Mouse (Mus musculus): Measurements from ENCODE around the gene Rgs7bp. TPM values are rescaled to one million over a fixed set of nuclear protein-coding genes. Genes with fewer than 3 reads are reported as not detected.
A peak's percentile ranks its signal among the peaks of the same experiment; 100 is the strongest.

The Rgs7bp gene
- total and polyA plus RNA-seq, 3 experiments, result not detected

DNA sequence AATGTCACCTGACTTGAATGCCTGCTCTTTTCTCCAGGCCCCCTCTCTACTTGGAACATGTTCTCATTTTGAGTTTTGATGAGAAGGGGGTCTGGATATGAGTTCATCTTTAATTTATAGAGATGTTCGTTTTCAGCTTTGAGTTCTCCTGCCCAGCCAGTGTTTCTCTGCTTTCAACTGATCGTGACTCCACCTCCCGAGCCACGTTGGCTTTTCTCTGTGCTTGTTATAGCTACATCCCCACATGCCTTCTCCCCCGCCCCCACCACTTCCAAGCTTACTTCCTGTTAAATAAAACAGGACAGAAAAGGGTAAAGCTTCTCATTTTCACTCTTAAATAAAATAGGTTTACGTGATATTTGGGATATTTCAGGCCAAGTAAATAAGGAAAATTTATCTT is 3.3 kb downstream of the Rgs7bp start:
- no peak for DNase-seq (ENCODE audit: low read depth, low spot score)
- Histone ChIP-seq H3K79me2 (ENCODE audit: control insufficient read depth, insufficient read depth, low read length, poor library complexity) (no peaks in the 10 kb centered on the region), H3K27me3 (ENCODE audit: control insufficient read depth in 1 of 2, insufficient read depth in 2 of 2, low read length in 2 of 2) (no peaks in the 10 kb centered on the region), H3K36me3 (ENCODE audit: control insufficient read depth in 1 of 2, insufficient read depth in 2 of 2, low read length in 2 of 2) (peaks cover 0 to 9% of the 10 kb centered on the region in 2 experiments; a peak in 1 of 4 replicates), H3K4me3 (ENCODE audit: control insufficient read depth in 1 of 2, insufficient read depth in 1 of 2, low read depth in 2 of 2, low read length in 2 of 2) (no peak overlapping the region), H3K27ac (ENCODE audit: control insufficient read depth, low read depth, low read length) (no peak overlapping the region), H3K4me1 (ENCODE audit: control insufficient read depth in 1 of 2, insufficient read depth in 2 of 2, low read length in 2 of 2) (peaks cover 0 to 5% of the 10 kb centered on the region in 2 experiments; a peak in 3 of 4 replicates), H3K9ac (ENCODE audit: control insufficient read depth, low read depth, low read length, poor library complexity, severe bottlenecking) (no peak overlapping the region), H3K9me3 (replicated peaks; ENCODE audit: insufficient read depth, low read length) (no peaks in the 10 kb centered on the region)
- no peak for TF ChIP-seq GATA1 (IDR thresholded peaks at IDR 0.05; ENCODE audit: low read depth, low read length)
- TF ChIP-seq RAD21 (IDR thresholded peaks at IDR 0.05; ENCODE audit: low read depth, low read length), result no peak
- TF ChIP-seq JUND (IDR thresholded peaks at IDR 0.05; ENCODE audit: low read depth, low read length), result no peak
- no peak for TF ChIP-seq CHD1 (IDR thresholded peaks at IDR 0.05; ENCODE audit: low read depth, low read length)
- TF ChIP-seq GABPA (IDR thresholded peaks at IDR 0.05; ENCODE audit: low read depth, low read length), result no peak
- TF ChIP-seq ZKSCAN1 (IDR thresholded peaks at IDR 0.05; ENCODE audit: low read depth, low read length), result no peak
- no peak for TF ChIP-seq EP300 (IDR thresholded peaks at IDR 0.05; ENCODE audit: low read depth in 1 of 2, low read length in 2 of 2)
- no peak for TF ChIP-seq NELFE (IDR thresholded peaks at IDR 0.05; ENCODE audit: low read depth, low read length)
- TF ChIP-seq USF1 (IDR thresholded peaks at IDR 0.05; ENCODE audit: low read depth, low read length), result no peak
- TF ChIP-seq MYC (IDR thresholded peaks at IDR 0.05; ENCODE audit: low read depth, low read length), result no peak
- TF ChIP-seq TBP (IDR thresholded peaks at IDR 0.05; ENCODE audit: low read depth, low read length), result no peak
- no peak for TF ChIP-seq SMC3 (IDR thresholded peaks at IDR 0.05; ENCODE audit: low read depth, low read length)
- TF ChIP-seq CHD2 (IDR thresholded peaks at IDR 0.05; ENCODE audit: low read length), result no peak
- TF ChIP-seq BHLHE40 (IDR thresholded peaks at IDR 0.05; ENCODE audit: borderline replicate concordance, low read depth, low read length), result no peak
- no peak for TF ChIP-seq KAT2A (conservative IDR thresholded peaks at IDR 0.05; ENCODE audit: low read depth, low read length)
- TF ChIP-seq UBTF (IDR thresholded peaks at IDR 0.05; ENCODE audit: borderline replicate concordance, insufficient read depth, low read depth, low read length), result no peak

DNA sequence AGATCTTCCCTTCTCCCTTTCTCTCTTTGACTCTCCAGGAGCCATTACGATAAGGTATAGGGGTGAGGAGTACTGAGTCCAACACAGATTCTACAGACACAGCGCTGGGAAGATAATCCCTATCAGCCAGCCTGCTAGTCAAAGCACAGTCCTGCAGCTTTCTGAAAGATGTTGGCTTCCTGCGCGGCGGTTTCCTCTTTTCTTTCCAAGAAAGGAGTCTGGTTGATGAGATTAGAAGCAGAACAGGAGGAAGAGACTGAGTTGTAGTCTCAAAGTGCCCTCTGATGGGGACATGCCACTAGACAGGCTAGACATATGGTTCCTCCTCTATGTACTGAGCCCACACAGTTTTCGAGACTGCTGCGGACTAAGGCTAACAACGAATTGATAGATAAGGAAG is 6.1 kb downstream of the Rgs7bp start:
- Histone ChIP-seq H3K27ac (ENCODE audit: control insufficient read depth, low read depth, low read length) (no peak overlapping the region), H3K9ac (ENCODE audit: control insufficient read depth, low read depth, low read length, poor library complexity, severe bottlenecking) (no peak overlapping the region), H3K4me1 (ENCODE audit: control insufficient read depth in 1 of 2, insufficient read depth in 2 of 2, low read length in 2 of 2) (peaks cover 0 to 5% of the 10 kb centered on the region in 2 experiments; a peak in 3 of 4 replicates), H3K79me2 (ENCODE audit: control insufficient read depth, insufficient read depth, low read length, poor library complexity) (no peaks in the 10 kb centered on the region), H3K4me3 (ENCODE audit: control insufficient read depth in 1 of 2, insufficient read depth in 1 of 2, low read depth in 2 of 2, low read length in 2 of 2) (no peak overlapping the region), H3K36me3 (ENCODE audit: control insufficient read depth in 1 of 2, insufficient read depth in 2 of 2, low read length in 2 of 2) (peaks cover 0 to 9% of the 10 kb centered on the region in 2 experiments; a peak in 1 of 4 replicates), H3K9me3 (replicated peaks; ENCODE audit: insufficient read depth, low read length) (no peaks in the 10 kb centered on the region), H3K27me3 (ENCODE audit: control insufficient read depth in 1 of 2, insufficient read depth in 2 of 2, low read length in 2 of 2) (no peaks in the 10 kb centered on the region)
- peak; percentile 92 for DNase-seq (ENCODE audit: low read depth, low spot score)
- TF ChIP-seq UBTF (IDR thresholded peaks at IDR 0.05; ENCODE audit: borderline replicate concordance, insufficient read depth, low read depth, low read length) (no peak), BHLHE40 (IDR thresholded peaks at IDR 0.05; ENCODE audit: borderline replicate concordance, low read depth, low read length) (0 out of 2 replicates have a peak, but pooled peaks have one; percentile 7), MAX (IDR thresholded peaks at IDR 0.05; ENCODE audit: low read length) (no peak), POLR2A (IDR thresholded peaks at IDR 0.05; ENCODE audit: control insufficient read depth in 1 of 2, insufficient read depth in 1 of 2, low read depth in 1 of 2, low read length in 2 of 2, poor library complexity in 1 of 2) (no peak), POLR2AphosphoS5 (IDR thresholded peaks at IDR 0.05; ENCODE audit: borderline replicate concordance, low read depth, low read length) (no peak), MAFK (IDR thresholded peaks at IDR 0.05; ENCODE audit: borderline replicate concordance, low read depth, low read length) (no peak), USF1 (IDR thresholded peaks at IDR 0.05; ENCODE audit: low read depth, low read length) (no peak), NELFE (IDR thresholded peaks at IDR 0.05; ENCODE audit: low read depth, low read length) (no peak), ELF1 (IDR thresholded peaks at IDR 0.05; ENCODE audit: low read depth, low read length) (no peak), E2F4 (IDR thresholded peaks at IDR 0.05; ENCODE audit: borderline replicate concordance, low read depth, low read length) (peak; percentile 16; the same call in 1 of the 2 replicates), SMC3 (IDR thresholded peaks at IDR 0.05; ENCODE audit: low read depth, low read length) (peak; percentile 42), MYB (IDR thresholded peaks at IDR 0.05; ENCODE audit: low read depth, low read length) (no peak; the same call in 1 of the 2 replicates), TAL1 (IDR thresholded peaks at IDR 0.05; ENCODE audit: low read length) (peak; percentile 88), CHD2 (IDR thresholded peaks at IDR 0.05; ENCODE audit: low read length) (no peak), ZNF384 (IDR thresholded peaks at IDR 0.05; ENCODE audit: low read depth, low read length) (no peak), RCOR1 (IDR thresholded peaks at IDR 0.05; ENCODE audit: low read depth, low read length) (peak; percentile 97), ZC3H11A (IDR thresholded peaks at IDR 0.05; ENCODE audit: low read depth, low read length) (no peak), GABPA (IDR thresholded peaks at IDR 0.05; ENCODE audit: low read depth, low read length) (no peak), TBP (IDR thresholded peaks at IDR 0.05; ENCODE audit: low read depth, low read length) (peak; percentile 84), SIN3A (IDR thresholded peaks at IDR 0.05; ENCODE audit: low read length) (peak; percentile 64; the same call in 1 of the 2 replicates), CTCF (IDR thresholded peaks at IDR 0.05 in 2 of 3, conservative IDR thresholded peaks at IDR 0.05 in 1 of 3; ENCODE audit: control insufficient read depth in 1 of 3, insufficient read depth in 1 of 3, low read depth in 2 of 3, low read length in 3 of 3, poor library complexity in 1 of 3, severe bottlenecking in 1 of 3) (peak in 2 of 3 experiments; percentile 8 to 36; a peak in 2 of 6 replicates), NRF1 (IDR thresholded peaks at IDR 0.05; ENCODE audit: insufficient read depth, low read depth, low read length, poor library complexity, severe bottlenecking) (no peak), KAT2A (conservative IDR thresholded peaks at IDR 0.05; ENCODE audit: low read depth, low read length) (no peak), POLR2AphosphoS2 (IDR thresholded peaks at IDR 0.05; ENCODE audit: low read length) (no peak), GATA1 (IDR thresholded peaks at IDR 0.05; ENCODE audit: low read depth, low read length) (peak; percentile 94)

Measured in MEL (cell line).